Mouse (Mus musculus) stomach, postnatal 0 days (tissue): ENCODE results near the gene Shkbp1.

Experiments
- CTCF ChIP-seq: IDR thresholded peaks from 2 replicates; pipeline ENCODE4 v1.5.1; 2016; ENCODE audit warnings: antibody characterized with exemption, low read depth, mild to moderate bottlenecking, moderate library complexity
- EP300 ChIP-seq: optimal IDR thresholded peaks from 2 replicates; pipeline ENCODE3; 2016; ENCODE audit warnings: antibody characterized with exemption

- TF ChIP-seq CTCF: no peak
- no peak for TF ChIP-seq EP300
These were observed 36.4 kb downstream of the Shkbp1 start for GRCm38 (mm10) chr7:27319411-27319810.
